Mouse (Mus musculus) testis, adult 2 months (tissue): ENCODE results near the gene Slc25a47. TPM values are rescaled to one million over a fixed set of nuclear protein-coding genes. Genes with fewer than 3 reads are reported as not detected.

Experiments
- H3K27ac ChIP-seq: fragments of 200-500 bp; 2 replicates; pipeline ENCODE4 v1.5.1; 2012; ENCODE audit warnings: low read depth, low read length; ENCODE audit not compliant: control insufficient read depth, insufficient read depth
- H3K27me3 ChIP-seq: fragments of 200-500 bp; 2 replicates; pipeline ENCODE4 v1.6.1; 2012; ENCODE audit warnings: mild to moderate bottlenecking, low read length, moderate library complexity; ENCODE audit not compliant: control insufficient read depth, insufficient read depth
- H3K36me3 ChIP-seq: fragments of 200-500 bp; 2 replicates; pipeline ENCODE4 v1.6.1; 2012; ENCODE audit warnings: mild to moderate bottlenecking, low read length; ENCODE audit not compliant: control insufficient read depth, insufficient read depth
- H3K4me1 ChIP-seq: fragments of 200-500 bp; 2 replicates; pipeline ENCODE4 v1.6.1; 2012; ENCODE audit warnings: low read length; ENCODE audit not compliant: control insufficient read depth, insufficient read depth
- H3K4me3 ChIP-seq: fragments of 200-500 bp; 2 replicates; pipeline ENCODE4 v1.5.1; 2012; ENCODE audit warnings: low read depth, mild to moderate bottlenecking, low read length, moderate library complexity, mixed read lengths; ENCODE audit not compliant: control insufficient read depth
- CTCF ChIP-seq: fragments of 200-500 bp; IDR thresholded peaks from 2 replicates; pipeline ENCODE4 v1.5.1; 2012; ENCODE audit warnings: low read depth, mild to moderate bottlenecking, inconsistent platforms, low read length, moderate library complexity; ENCODE audit not compliant: control insufficient read depth, insufficient read depth, insufficient replicate concordance
- POLR2A ChIP-seq: fragments of 200-500 bp; IDR thresholded peaks from 2 replicates; pipeline ENCODE4 v1.6.1; 2012; ENCODE audit warnings: low read depth, mild to moderate bottlenecking, inconsistent platforms, low read length, moderate library complexity; ENCODE audit not compliant: control insufficient read depth
- polyA plus RNA-seq: library from polyadenylated mRNA; depleted of rRNA; stranded (reverse); fragments of >200 nt; gene quantifications from 2 replicates; pipeline ENCODE4 v1.2.3, GENCODE M21; 2012; rRNA removed

Gene Slc25a47
- 6.8 and 7.8 TPM in 2 replicates for polyA plus RNA-seq

DNA sequence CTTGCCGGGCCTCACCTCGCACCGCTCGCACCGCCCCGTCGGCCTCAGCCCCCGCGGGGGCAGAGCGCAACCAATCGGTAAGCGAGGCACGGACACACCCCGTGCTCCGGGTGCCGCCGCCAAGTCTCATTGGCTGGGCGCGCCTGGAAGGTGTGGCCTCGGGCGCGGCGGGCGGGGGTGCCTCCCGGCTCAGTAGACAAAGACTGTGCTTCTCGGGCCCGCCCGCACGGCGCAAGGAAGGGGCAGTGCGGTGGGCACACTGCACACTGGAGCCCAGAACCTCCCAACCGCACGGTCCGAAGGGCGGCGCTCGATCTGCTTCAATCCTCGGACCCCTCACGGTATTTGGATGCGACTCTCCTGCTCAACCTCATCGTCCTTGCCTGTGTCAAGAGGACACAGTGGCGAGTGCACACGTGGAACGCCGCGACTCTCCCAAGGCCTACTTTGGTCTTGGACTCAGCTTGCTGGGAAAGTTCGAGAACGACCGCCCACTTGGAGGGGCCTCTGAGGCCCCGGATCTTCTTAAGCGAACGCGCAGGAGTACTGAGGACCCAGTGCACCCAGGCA is at the start of gene Slc25a47, which contains the start of gene Slc25a29:
Slc25a47 (plus strand) TSS at position 207 of the 570 bp plus-strand sequence.
Slc25a29 (minus strand) TSS at position 44 of the 570 bp plus-strand sequence.
- peak within 1 kb of the TSS; percentile 85 for H3K4me3 ChIP-seq
- peaks cover 21% of the 10 kb centered on the region for H3K4me1 ChIP-seq
- H3K27me3 ChIP-seq = no peaks in the 10 kb centered on the region
- TF ChIP-seq CTCF = no peak
- peak; percentile 62 for TF ChIP-seq POLR2A
- H3K36me3 ChIP-seq = no peaks in the 10 kb centered on the region
- H3K27ac ChIP-seq = peak within 1 kb of the TSS; percentile 45

DNA sequence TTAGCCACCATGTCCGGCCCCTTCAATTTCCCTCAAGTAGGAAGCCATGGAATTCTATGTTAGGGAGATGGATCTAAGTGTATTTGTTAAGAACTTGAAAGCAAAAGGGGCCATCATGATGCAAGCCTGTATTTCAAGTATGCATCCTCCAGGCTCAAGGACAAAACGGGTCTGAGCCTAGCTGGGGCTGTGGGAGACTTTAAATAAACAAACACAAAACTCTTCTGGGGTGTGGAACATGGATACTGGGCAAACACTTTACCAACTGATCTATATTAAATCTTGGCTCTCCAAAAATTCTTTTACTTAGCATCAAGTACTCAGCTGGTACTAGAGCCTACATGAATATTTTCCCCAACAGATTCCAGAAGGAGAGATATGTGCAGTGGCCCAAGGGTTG is 48.5 kb upstream of the Slc25a47 start:
- no peak for TF ChIP-seq POLR2A
- TF ChIP-seq CTCF = no peak
- H3K4me1 ChIP-seq = peaks cover 2% of the 10 kb centered on the region; the same call in 1 of the 2 replicates
- H3K36me3 ChIP-seq = no peaks in the 10 kb centered on the region
- no peak overlapping the region for H3K27ac ChIP-seq
- no peak overlapping the region for H3K4me3 ChIP-seq
- no peaks in the 10 kb centered on the region for H3K27me3 ChIP-seq

DNA sequence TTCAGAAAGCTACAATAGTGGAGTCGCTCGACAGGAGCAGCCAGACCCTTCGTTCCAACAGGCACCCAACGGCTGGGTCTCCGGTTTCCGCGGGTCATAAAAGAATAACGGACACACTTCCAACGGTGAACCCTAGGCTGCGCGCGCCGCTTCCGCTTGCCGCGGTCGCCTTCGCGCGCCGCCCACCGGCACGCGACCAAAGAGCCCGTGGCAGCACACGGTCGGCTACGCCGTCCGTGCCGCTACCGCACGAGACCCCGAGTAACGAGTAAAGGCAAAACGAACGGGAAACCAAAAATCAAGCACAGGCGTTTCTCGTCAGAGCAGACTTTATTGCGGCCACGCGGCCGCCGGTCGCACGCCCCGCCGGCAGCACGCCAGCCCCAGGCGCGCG is 43.7 kb upstream of the Slc25a47 start:
- peak overlapping the region; percentile 90 for H3K27ac ChIP-seq
- no peaks in the 10 kb centered on the region for H3K27me3 ChIP-seq
- peaks cover 4% of the 10 kb centered on the region; the same call in 1 of the 2 replicates for H3K4me1 ChIP-seq
- H3K36me3 ChIP-seq = no peaks in the 10 kb centered on the region
- TF ChIP-seq POLR2A (peak; percentile 61), CTCF (no peak)
- peak overlapping the region; percentile 95 for H3K4me3 ChIP-seq

DNA sequence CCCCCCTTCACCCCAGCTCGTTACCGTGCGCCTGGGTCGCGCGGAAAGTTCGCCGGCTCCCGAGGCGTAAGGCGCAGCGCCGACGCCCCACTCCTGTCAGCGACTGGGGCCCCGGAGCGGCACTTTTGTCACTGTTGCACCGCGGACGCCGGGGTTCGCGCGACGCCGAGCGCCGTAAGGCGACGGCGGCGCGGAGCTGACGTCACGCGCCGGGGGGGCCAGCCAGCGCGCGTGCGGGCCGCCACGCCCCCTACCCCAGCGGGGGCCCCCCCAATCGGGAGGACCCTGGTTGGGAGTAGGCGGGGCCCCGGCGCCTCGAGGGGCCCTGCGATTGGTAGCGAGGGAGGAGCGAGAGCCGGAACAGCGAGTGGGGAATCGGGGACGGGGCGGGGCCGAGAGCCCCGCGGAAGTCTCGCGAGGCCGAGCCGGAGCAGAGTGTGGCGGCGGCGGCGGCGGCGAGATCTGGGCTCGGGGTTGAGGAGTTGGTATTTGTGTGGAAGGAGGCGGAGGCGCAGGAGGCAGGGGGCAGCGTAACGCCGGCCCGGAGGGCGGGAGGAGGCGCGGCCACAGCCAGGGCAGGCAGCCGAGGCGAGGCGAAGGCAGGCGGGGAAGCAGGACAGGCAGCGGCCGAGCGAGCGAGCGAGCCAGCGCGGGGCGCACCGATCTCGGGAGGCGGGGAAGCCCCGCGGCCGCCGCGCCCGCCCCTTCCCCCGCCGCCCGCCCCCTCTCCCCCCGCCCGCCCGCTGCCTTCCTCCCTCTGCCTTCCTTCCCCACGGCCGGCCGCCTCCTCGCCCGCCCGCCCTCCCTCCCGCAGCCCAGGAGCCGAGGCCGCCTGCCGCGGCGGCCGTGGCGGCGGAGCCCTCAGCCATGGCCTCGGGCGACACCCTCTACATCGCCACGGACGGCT is 43.0 kb upstream of the Slc25a47 start, which contains the start of gene Yy1:
Yy1 (plus strand) TSS at position 428 of the 907 bp plus-strand sequence.
- Histone ChIP-seq H3K4me3 (peak within 1 kb of the TSS; percentile 95), H3K27ac (peak within 1 kb of the TSS; percentile 99), H3K36me3 (no peaks in the 10 kb centered on the region), H3K27me3 (no peaks in the 10 kb centered on the region), H3K4me1 (peaks cover 4% of the 10 kb centered on the region; the same call in 1 of the 2 replicates)
- TF ChIP-seq POLR2A (peak; percentile 89), CTCF (no peak)

- Histone ChIP-seq H3K36me3 (no peaks in the 10 kb centered on the region), H3K4me3 (peak overlapping the region; percentile 91)
- TF ChIP-seq POLR2A = no peak
- TF ChIP-seq CTCF = no peak
Measured at GRCm38 (mm10) chr12:108793453-108793941, 42.3 kb upstream of the Slc25a47 start.

DNA sequence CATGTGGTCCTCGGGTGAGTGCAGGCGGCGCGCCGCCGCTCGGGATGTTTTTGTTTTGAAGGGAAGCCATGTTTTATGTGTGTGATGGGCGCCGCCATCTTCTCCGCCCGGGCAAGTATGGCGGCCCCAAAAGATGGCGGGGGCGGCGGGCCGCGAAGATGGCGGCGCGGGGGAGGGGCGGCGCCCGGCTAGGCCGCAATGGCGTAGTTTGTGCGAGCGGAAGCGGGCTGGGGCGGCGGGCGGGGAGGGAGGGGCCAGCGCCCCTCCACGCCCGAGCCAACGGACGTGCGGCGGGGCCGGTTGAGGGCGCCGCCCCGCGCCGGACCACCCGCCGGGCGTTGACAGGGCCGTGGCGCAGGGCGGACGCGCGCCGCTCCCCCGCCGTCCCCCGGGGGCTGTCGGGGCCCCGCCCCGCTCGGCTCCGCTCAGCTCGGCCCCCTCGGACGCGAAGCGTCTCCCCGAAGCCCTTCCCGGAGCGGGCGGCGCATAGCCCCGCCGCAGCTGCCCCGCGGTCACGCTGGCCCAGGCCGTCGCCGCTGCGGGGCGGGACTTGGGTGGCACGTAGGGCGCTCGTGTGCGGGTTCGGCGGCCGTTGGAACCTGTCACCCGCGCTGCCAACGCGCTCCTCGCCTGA is 41.7 kb upstream of the Slc25a47 start:
- peaks cover 4% of the 10 kb centered on the region; the same call in 1 of the 2 replicates for H3K4me1 ChIP-seq
- H3K36me3 ChIP-seq = no peaks in the 10 kb centered on the region
- TF ChIP-seq CTCF = no peak
- peak; percentile 58 for TF ChIP-seq POLR2A
- H3K27ac ChIP-seq = peak overlapping the region; percentile 94
- no peaks in the 10 kb centered on the region for H3K27me3 ChIP-seq
- H3K4me3 ChIP-seq = peak overlapping the region; percentile 91

More at GRCm38 (mm10) chr12:108793453-108793941, 42.3 kb upstream of the Slc25a47 start:
- H3K27ac ChIP-seq = peak overlapping the region; percentile 94
- H3K27me3 ChIP-seq = no peaks in the 10 kb centered on the region
- H3K4me1 ChIP-seq = peaks cover 4% of the 10 kb centered on the region; the same call in 1 of the 2 replicates
